Mouse (Mus musculus): ENCODE measurements around the gene Trpt1. TPM values are rescaled to one million over a fixed set of nuclear protein-coding genes. Genes with fewer than 3 reads are reported as not detected.

Trpt1 gene
- total and polyA plus RNA-seq, 3 experiments, result 20.7 to 26.4 (median 26.3) TPM

DNA sequence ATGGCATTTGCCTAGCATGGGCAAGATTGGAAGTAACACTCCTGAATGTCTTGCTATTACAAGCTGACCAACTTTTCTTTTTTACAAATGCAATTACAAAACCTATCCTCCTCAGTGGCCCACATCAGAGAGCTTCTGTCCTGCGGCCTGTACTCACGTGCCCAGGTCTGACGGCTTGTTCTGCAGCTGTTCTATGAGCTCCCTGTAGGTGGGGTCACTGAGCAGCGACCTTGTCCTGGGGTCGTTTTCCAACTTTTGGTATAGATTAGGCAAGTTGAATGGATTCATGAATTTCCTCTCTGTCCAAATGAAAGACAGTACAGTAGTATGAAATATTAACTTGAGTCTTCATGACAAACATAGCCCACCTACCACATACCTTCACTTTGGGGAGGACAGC is 38.1 kb downstream of the Trpt1 start:
- DNase-seq, result no peak
- Histone ChIP-seq H3K79me2 (replicated peaks; ENCODE audit: control insufficient read depth, insufficient read depth, low read length) (peaks cover 1% of the 10 kb centered on the region; the same call in 1 of the 2 replicates), H3K4me3 (no peak overlapping the region), H3K36me3 (ENCODE audit: control insufficient read depth, insufficient read depth, low read length) (peaks cover 4% of the 10 kb centered on the region), H3K9ac (ENCODE audit: low read depth, low read length) (no peak overlapping the region), H3K27ac (no peak overlapping the region), H3K4me1 (ENCODE audit: control insufficient read depth, insufficient read depth, low read length) (peaks cover 4% of the 10 kb centered on the region; the same call in 1 of the 2 replicates), H3K27me3 (ENCODE audit: control insufficient read depth, insufficient read depth, low read length) (no peaks in the 10 kb centered on the region)
- TF ChIP-seq EP300 (IDR thresholded peaks at IDR 0.05; ENCODE audit: insufficient read depth, low read depth, low read length) (no peak), POLR2A (IDR thresholded peaks at IDR 0.05; ENCODE audit: insufficient read depth, low read depth, low read length) (no peak), CTCF (IDR thresholded peaks at IDR 0.05) (no peak)
- intact Hi-C loops (cut with DNase I), result no loop called here
- WGBS, result 88% methylated on average over 5 of the region's 5 CpGs

DNA sequence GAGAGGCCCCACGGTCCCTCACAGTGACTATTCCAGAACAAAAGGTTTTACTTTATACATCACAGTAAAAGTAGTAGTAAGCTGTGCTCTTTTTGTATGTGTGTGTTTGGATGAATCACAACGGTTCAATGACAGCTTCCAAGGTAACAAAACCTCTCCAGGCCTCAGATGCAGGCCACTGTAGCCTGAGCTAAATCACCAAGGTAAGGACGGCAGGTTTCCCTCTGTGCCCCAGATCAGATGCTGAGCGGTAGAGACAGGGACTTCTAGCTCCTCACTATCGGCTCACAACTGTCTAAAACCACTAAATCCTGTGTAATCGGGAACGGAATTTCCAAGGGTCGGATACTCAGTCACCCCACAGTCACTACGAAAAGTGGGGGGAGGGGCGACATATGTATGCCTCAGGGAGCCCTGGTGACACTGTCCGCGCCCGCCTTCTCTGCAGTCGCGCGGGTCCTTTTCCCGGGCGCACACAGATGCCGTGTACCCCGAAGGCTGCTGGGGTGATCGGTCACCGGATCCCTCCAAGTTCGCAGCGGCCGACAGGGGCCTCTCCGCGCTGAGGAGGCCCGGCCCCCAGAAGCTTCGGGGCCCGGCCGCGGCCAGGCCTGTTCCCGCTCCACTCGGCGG is 43.3 kb downstream of the Trpt1 start:
- Histone ChIP-seq H3K36me3 (ENCODE audit: control insufficient read depth, insufficient read depth, low read length) (peaks cover 4% of the 10 kb centered on the region), H3K4me3 (peak overlapping the region; percentile 76), H3K9ac (ENCODE audit: low read depth, low read length) (peak overlapping the region; percentile 94), H3K4me1 (ENCODE audit: control insufficient read depth, insufficient read depth, low read length) (peaks cover 11% of the 10 kb centered on the region), H3K27ac (peak overlapping the region; percentile 94), H3K79me2 (replicated peaks; ENCODE audit: control insufficient read depth, insufficient read depth, low read length) (peaks cover 1% of the 10 kb centered on the region; the same call in 1 of the 2 replicates), H3K27me3 (ENCODE audit: control insufficient read depth, insufficient read depth, low read length) (no peaks in the 10 kb centered on the region)
- TF ChIP-seq CTCF (IDR thresholded peaks at IDR 0.05) (no peak), POLR2A (IDR thresholded peaks at IDR 0.05; ENCODE audit: insufficient read depth, low read depth, low read length) (no peak), EP300 (IDR thresholded peaks at IDR 0.05; ENCODE audit: insufficient read depth, low read depth, low read length) (no peak)
- intact Hi-C loops (cut with DNase I), result loop anchor here (2.0 to 5.0 kb wide), 2 partner anchors 42 to 60 kb away; partner anchors contain the start of genes Nudt22 and Trpt1
- under 1% methylated on average over 35 of the region's 35 CpGs for WGBS
- no peak for DNase-seq

- Histone ChIP-seq H3K9ac (ENCODE audit: low read depth, low read length) (peak within 1 kb of the TSS; percentile 94), H3K36me3 (ENCODE audit: control insufficient read depth, insufficient read depth, low read length) (peaks cover 4% of the 10 kb centered on the region), H3K79me2 (replicated peaks; ENCODE audit: control insufficient read depth, insufficient read depth, low read length) (peaks cover 1% of the 10 kb centered on the region; the same call in 1 of the 2 replicates), H3K4me1 (ENCODE audit: control insufficient read depth, insufficient read depth, low read length) (peaks cover 14% of the 10 kb centered on the region), H3K4me3 (peak within 1 kb of the TSS; percentile 79), H3K27me3 (ENCODE audit: control insufficient read depth, insufficient read depth, low read length) (no peaks in the 10 kb centered on the region), H3K27ac (peak within 1 kb of the TSS; percentile 99)
- intact Hi-C loops (cut with DNase I), result loop anchor here (2.0 to 5.0 kb wide), 2 partner anchors 43 to 61 kb away; partner anchors contain the start of genes Nudt22 and Trpt1
- peak; percentile 97 to 100 for DNase-seq
- under 1% methylated on average over 49 of the region's 49 CpGs for WGBS
- TF ChIP-seq POLR2A (IDR thresholded peaks at IDR 0.05; ENCODE audit: insufficient read depth, low read depth, low read length) (peak; percentile 99), CTCF (IDR thresholded peaks at IDR 0.05) (peak; percentile 44), EP300 (IDR thresholded peaks at IDR 0.05; ENCODE audit: insufficient read depth, low read depth, low read length) (peak; percentile 49)
These were observed 44.1 kb downstream of the Trpt1 start, which contains the start of gene Stip1 for GRCm38 (mm10) chr19:7039841-7040636. Gene Stip1, minus strand, starts transcription at chr19:7039967.

GRCm38 (mm10) chr19:7040637-7041130 is 44.8 kb downstream of the Trpt1 start:
- no peak for TF ChIP-seq EP300 (IDR thresholded peaks at IDR 0.05; ENCODE audit: insufficient read depth, low read depth, low read length)
- TF ChIP-seq CTCF (IDR thresholded peaks at IDR 0.05), result no peak
- no peak for TF ChIP-seq POLR2A (IDR thresholded peaks at IDR 0.05; ENCODE audit: insufficient read depth, low read depth, low read length)
- intact Hi-C loops (cut with DNase I), result no loop called here
- 16% methylated on average over 13 of the region's 13 CpGs for WGBS
- no peak for DNase-seq
- Histone ChIP-seq H3K27me3 (ENCODE audit: control insufficient read depth, insufficient read depth, low read length) (no peaks in the 10 kb centered on the region), H3K4me1 (ENCODE audit: control insufficient read depth, insufficient read depth, low read length) (peaks cover 14% of the 10 kb centered on the region), H3K9ac (ENCODE audit: low read depth, low read length) (peak overlapping the region; percentile 86), H3K4me3 (peak overlapping the region; percentile 79), H3K79me2 (replicated peaks; ENCODE audit: control insufficient read depth, insufficient read depth, low read length) (peaks cover 1% of the 10 kb centered on the region; the same call in 1 of the 2 replicates), H3K36me3 (ENCODE audit: control insufficient read depth, insufficient read depth, low read length) (peaks cover 4% of the 10 kb centered on the region), H3K27ac (peak overlapping the region; percentile 99)

DNA sequence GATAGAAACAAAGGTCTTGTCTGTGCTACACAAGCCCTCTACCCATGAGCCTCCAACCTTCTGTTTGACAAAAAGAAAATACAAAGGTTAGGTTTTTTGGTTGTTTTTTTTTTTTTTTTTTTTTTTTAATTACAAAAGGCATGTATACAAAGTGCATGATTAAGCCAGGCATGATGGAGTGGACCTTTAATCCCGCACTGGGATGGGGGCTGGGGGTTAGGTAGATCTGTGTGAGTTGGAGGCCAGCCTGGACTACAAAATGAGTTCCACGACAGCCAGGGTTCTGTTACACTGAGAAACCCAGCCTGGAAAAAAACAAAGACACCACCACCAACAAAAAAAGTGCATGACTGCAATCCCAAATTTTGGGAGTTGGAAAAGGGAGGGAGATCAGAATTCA is 45.2 kb downstream of the Trpt1 start:
- H3K79me2 ChIP-seq (replicated peaks; ENCODE audit: control insufficient read depth, insufficient read depth, low read length), result peaks cover 1% of the 10 kb centered on the region; the same call in 1 of the 2 replicates
- no peak for TF ChIP-seq EP300 (IDR thresholded peaks at IDR 0.05; ENCODE audit: insufficient read depth, low read depth, low read length)
- H3K9ac ChIP-seq (ENCODE audit: low read depth, low read length), result no peak overlapping the region
- intact Hi-C loops (cut with DNase I), result no loop called here
- peak overlapping the region; percentile 99 for H3K27ac ChIP-seq
- no peak overlapping the region; the same call in 1 of the 2 replicates for H3K4me3 ChIP-seq
- DNase-seq, result no peak
- peaks cover 14% of the 10 kb centered on the region for H3K4me1 ChIP-seq (ENCODE audit: control insufficient read depth, insufficient read depth, low read length)
- peaks cover 4% of the 10 kb centered on the region for H3K36me3 ChIP-seq (ENCODE audit: control insufficient read depth, insufficient read depth, low read length)
- 92% methylated on average over 2 of the region's 2 CpGs for WGBS
- H3K27me3 ChIP-seq (ENCODE audit: control insufficient read depth, insufficient read depth, low read length), result no peaks in the 10 kb centered on the region

Data from heart, adult 2 months (tissue).